Mouse (Mus musculus) cerebellum, adult 9-11 months (tissue): ENCODE results near the gene Tmem184a.

Experiments
- DNase-seq: peaks from one replicate; pipeline ENCODE4 v3.0.0; 2022

The Tmem184a gene

DNA sequence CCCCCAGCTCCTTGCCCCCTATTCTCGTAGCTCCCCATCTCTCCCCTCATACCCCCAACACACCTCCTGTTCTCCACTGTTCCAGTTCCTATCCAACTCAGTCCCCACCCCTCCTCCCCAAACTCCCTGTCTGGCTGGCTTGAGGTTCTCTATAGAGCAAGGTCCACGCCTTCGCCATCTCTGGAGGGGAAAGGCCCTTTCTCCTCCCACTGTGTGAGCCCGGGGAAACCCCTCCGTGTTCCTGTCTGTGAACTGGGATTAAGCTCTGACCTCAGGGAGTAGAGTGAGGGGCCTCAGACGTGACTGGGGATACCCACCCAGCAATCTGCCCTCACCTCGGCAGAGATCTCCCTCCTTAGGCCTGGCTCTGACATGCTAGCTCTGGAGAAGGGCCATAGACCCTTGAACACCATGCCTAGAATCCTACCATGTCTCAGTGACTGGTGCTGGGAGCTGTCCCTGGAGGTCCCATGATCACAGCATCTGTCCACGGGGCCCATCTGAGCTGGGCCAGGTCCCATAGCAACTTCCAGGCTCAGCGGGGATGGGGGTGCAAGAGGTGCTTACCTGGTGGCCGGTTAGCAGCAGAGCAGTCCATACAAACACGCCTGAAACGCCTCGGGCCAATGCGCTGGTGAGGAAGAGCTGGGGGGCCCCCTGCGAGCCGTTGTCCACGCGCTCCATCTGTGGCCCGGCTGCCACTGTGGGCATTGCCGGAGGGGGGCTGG, 7.2 kb downstream of the Tmem184a start:
- no peak for DNase-seq

DNA sequence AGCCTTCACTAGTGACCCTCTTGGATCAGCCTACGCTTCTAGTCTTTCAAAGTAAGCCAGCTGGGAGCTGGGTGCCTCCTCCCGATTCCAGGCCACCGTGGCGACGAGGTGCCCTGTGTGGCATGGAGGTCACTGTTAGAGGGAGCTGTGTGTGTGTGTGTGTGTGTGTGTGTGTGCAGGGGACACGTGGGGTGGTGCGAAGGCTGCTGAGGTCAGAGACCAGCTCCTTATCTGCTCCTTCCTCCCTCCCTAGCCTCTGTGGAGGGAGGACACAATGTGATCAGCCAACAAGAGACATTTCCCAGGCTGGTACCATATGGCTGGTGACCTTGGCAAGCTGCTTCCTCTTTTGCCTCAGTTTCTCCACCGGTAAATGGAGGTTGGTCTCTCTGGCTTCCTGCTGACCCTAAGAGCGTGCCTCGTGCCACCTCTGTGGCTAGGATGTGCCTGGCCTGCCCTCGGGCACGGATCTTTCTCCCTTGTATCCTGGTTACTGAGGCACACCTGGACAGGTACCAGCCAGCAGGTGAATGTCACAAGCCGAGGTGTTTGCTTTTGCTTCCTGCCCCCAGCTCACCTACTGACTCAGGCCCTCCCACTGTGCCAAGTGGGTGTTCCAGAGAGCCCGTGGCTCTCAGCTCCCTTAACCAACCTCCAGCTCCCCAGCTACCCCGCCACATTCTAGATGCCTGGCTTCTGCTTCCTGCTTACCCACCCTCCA, 7.9 kb downstream of the Tmem184a start:
- DNase-seq: no peak

DNA sequence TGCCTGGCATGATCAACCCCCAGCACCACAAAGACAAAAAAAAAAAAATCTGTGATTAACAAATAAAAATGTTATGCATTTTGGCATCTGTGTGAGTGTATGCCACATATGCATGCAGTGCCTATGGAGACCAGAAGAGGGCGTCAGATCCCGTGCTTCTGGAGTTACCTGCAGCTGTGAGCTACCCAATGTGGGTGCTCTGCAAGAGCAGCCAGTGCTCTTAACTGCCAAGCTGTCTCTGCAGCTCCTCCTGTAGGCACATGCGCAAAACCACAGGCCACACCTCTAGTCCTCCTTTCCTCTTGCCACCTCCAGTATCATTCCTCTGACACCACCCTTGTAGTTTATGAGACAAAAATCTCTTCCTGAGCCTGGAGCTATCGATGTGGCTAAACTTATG, 10.3 kb downstream of the Tmem184a start:
- DNase-seq: no peak

DNA sequence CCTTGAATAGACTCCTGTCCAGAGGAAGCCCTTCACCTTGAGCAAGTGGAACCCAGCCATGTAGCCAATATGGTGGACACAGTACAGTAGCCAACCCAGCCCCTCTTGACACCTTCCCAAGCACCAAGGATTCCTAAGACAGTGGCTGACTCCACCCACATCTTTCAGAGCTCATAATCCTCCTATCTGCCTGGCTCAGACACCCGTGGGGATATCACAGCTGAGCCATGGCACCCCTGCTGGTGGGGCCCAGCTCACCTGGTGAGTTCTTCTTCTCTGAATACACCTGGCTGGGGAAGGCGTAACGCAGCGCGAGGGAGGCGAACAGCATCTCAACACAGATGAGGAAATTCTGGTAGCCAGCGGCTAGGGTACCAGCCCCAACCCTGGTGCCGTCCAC, 13.8 kb downstream of the Tmem184a start:
- DNase-seq: no peak

DNA sequence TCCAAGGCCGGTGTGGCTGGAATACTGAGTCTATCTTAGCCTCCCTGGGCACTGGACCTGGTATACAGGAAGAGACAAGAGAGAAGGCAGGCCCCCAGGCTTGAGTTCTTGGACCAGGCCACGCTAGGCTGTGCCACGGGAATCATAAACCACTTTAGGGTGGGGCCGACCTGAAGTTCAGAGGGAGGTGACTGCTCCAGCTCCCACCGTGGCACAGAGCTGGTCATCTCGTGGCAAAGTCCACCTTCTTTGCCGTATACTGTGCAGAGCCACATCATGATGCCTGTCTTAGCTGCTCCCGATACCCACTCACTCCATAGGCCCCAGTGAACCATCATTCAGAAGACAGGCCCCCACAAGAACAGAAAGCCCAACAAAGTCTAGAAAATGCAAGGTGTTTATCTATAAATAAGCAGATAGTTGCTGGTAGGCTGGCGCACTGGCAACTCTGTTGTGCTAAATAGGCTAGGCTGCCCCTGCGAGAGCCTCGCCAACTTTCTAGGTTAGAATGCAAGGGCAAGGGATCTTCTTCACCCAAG, 15.1 kb downstream of the Tmem184a start:
- no peak for DNase-seq

DNA sequence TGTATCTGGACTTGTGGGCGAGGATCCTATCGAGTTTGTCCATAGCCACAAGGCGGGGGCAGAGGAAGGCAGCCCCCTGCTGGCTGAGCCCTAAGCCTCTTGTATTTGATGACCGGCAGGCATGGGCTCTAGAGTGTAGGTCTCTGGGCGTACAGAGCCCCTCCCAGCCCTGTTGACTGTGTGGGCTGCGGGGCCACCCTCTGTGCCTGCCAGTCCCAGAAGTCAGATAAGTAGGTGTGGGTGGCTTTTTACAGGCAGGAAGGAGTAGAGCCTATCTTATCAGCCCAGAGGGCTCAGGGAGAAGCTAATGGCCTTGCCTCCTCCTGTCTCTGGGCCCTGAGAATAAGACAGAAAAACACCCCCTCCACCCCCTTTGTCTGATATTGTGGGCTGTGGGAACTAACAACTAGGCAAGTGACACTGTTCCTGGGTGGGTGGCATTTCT, 15.6 kb downstream of the Tmem184a start:
- DNase-seq: no peak

DNA sequence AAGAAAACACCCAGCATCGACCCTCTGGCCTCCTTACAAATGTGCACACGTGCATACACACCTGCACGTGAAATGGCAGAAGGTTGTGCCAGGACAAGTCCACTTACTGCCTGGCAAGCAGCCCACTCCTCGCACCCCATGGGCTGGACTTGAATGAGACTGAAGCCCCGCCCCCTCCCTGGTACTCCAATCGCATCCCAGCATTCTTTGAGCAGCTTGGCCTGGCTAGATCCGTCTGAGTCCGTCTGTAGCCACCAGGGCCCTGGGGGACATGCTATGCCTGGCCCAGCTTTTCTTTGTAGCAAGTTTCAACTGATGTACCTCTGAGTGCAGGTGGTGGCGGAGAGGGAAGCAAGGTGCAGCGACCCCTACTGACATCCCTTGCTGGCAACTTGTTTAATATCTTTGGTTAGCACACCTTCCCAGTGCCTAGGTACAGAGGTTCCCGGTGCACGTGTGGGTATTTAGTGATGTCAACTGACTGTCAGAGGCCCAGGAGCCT, 16.1 kb downstream of the Tmem184a start:
- DNase-seq: no peak

DNA sequence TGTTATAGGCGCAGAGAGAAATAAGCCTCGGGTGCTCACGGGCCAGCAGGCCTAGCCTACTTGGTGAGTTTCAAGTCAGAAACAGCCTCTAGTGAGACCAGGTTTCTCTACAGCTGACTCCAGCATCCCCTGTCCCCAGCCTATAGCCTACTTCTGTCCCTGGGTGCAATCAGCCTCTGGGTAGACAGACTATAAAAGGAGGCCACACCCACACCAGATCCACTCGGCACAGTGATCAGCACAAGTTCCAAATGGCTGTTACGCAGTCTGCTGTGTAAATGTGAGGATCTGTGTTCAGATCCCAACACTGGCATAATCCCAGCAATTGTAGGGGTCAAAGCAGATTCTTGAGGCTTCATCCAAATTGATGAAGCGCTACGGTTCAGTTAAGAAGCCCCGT, 16.6 kb downstream of the Tmem184a start:
- no peak for DNase-seq

DNA sequence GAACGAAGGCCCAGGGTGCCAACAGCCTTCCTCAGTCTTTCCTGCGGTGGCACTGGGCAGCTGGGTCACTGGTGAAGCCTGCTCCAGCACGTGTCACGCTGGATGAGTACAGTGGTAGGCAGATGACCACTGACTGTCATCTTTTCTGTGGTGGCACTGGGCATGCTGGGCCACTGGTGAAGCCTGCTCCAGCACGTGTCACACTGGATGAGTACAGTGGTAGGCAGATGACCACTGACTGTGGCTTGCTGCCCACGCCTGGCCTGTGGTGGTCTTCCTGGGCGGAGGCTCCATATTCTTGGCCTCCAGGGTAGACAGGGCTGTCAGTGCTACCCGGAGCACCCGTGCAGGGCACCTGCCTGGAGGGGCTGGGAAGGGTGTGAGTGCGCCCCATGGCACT, 17.8 kb downstream of the Tmem184a start:
- no peak for DNase-seq

DNA sequence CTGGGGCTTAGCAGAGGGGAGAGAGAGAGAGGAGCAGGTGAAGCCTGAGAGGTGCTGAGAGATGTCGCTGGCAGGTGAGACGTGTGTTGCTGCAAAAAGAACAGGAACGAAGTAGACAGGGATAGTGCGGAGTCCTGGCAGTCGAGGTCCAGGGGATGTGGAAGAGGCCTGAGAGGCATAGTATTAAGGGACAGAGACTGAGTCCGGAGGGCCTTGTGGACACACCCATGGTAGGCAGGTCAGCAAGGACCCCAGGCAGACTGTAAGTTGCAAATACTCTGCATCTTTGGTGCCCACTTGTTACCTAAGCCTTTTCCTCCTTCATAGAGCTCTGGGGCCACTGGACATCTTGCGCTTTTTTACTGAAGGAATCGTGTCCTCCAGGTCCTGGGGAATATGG, 18.5 kb downstream of the Tmem184a start:
- DNase-seq: no peak

DNA sequence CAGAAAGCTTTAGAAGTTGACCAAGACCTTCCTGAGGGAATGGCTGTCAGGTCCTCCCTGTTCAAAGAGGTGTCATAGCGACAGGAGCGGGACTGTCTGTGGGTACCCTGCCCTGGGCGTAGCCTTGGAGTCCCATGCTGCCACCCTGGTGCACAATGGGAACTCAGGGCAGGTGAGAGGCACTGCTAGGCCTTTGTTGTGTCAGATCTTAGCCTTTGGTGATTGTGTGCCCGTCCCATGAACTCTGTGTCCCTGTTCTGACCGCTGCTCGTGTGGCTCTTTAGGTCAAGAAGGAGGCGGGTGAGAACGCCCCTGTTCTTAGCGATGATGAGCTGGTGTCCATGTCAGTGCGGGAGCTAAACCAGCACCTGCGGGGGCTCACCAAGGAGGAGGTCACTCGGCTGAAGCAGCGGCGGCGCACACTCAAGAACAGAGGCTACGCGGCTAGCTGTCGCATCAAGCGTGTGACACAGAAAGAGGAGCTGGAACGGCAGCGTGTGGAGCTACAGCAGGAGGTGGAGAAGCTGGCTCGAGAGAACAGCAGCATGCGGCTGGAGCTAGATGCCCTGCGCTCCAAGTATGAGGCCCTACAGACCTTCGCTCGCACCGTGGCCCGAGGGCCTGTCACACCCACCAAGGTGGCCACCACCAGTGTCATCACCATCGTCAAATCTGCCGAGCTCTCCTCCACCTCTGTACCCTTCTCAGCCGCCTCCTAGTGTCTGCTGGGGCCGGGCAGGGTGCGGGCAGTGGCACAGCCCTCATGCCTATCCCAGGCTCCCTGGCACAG, 19.7 kb downstream of the Tmem184a start:
- DNase-seq: no peak

DNA sequence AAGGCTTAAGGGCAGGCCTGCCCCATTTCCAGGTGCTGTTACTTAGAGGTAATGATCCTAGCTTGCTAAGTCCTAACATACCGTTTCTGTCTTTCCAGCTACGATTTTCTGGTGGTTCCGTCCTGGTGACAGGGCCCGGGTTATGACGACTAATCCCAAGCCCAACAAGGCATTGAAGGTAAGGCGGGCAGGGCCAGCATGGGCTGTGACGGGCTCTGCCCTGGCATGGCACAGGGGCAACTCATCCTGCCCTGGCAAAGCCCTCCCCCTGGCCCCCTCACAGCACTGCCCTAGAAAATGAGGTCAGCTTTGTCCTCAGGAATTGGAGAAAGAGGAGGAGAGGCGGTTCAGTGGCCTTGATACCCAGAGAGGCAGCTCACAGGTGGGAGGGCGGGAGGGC, 20.7 kb downstream of the Tmem184a start:
- DNase-seq: no peak

DNA sequence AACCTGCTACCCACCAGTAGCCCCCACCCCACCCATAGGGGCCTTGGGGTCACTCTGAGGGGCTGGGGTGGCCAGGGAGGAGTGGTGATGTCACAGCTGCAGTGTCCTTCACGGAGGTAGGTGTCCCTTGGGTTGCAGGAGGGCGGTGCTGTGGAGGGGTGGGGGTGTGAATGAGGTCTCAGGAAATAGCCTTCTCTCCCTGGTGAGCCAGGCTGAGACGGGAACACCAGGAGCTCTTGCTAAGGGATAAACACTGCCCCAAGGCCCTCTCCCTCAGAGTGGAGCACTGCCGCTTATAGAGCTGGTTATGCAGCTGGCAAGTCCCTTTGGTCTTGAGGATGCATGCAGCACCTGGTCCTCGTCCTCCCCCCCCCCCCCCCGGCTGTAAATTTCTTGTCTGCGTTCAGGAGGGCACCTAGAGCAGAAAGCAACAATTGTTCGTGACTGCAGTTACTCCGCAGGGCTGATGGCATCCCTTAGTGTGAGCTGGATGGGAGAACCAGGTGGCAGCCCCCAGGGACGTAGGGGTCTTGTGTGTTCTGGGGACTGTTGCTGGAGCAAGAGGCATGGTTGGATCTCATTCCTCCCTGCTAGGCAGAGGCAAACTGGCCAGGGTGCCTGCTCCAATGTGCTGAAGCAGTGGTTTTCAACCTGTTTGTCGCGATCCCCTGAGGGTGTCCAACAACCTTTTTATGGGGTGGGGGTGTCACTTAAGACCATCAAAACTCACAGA, 21.4 kb downstream of the Tmem184a start:
- DNase-seq: no peak

DNA sequence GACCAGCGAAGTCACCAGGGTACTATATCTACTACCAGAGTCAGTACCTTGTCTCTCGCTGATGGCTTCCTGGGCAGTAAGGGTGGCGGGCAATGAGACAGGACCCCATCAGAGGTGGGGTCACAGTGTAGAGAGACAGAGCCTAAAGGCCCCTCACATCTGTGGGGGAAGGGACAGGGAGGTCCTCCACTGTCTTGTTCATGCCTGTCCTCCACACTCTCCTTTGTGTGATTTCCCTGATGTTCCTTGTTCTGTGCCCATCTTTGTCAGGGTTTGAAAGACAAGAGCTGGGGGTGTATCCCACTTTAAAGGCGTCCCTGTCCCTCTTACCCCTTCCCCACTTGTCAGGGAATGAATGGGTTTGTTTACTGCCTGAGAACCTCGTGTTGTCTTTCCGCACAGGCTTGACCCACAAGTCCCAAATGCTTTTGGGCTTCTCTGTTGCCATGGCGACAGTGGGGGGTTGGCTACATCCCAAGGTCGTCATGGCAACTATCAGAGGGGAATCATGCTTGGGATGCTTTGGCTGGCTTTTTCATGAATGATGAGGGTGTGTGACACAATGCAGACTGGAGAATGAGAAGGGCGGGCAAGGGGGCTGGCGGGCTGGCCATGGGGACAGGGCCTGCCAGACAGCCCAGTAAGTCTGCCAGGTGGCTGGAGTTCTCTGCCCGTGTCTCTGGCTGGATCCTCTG, 22.1 kb downstream of the Tmem184a start:
- peak; percentile 52 for DNase-seq

DNA sequence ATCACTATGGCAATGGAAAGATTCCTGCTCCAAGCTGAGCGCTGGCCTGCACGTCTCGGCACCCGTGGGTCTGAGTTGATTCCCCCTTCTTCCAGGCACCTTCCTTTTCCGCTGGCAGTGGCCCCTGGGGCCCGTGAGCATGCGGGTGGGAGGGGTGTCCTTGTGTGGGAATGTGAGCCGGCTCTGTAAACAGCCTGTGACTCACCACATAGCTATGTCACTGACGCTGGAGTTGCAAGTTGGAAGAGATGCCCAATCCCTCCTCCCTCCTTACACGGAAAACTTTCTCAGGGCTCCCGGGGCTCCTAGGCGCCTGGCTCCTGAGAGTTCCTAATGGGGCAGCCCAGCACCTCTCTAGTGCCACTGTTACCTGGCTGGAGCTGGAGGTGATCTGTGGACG, 22.8 kb downstream of the Tmem184a start:
- DNase-seq: no peak

DNA sequence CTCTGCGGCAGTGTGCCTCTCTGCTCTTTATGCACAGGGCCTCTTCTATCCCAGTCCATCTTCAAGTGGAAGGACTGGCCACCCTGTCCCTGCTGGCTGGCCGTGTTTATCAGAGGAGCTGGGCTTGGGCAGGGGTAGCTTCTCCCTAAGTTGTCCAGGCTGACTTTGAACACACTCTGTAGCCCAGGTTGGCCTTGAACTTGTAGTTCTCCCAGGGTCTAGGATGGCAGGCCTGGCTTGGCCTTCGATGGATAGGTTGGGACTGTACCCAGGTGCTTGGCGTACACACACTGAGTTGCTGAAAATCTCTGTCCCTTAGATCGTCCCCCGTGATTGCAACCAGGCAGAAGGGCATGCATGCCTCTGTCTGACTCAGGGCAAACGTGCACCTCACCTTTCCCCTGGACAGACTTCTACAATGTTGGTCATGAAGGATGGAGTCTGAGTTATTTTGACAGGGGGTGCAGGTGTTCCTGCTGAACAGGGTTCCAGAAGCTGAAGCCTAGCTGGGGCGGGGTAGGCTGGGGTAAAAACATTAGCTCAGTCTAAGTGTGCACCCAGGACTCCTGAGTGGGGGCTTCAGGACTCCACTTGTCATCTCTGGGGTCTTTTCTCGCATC, 23.6 kb downstream of the Tmem184a start:
- no peak for DNase-seq

DNA sequence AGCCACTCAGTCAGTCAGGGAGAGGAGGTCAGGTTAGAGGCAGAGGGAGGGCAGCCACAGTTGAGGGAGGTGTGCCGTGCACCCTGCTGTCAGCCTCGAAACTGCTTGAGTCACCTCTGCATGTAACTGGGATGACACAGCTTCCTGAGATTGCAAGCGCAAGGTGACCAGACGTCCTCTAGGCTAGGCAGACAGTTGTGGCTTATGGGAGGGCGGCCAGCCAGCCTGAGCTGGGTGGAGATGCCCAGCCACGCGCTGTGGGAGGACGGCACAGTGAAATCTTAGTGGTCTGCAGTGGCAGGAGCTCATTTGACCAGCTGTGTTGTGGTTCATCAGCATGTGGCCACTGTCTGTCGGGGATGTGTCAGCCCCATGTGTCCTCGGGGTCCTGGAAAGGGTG, 24.8 kb downstream of the Tmem184a start:
- DNase-seq: no peak

DNA sequence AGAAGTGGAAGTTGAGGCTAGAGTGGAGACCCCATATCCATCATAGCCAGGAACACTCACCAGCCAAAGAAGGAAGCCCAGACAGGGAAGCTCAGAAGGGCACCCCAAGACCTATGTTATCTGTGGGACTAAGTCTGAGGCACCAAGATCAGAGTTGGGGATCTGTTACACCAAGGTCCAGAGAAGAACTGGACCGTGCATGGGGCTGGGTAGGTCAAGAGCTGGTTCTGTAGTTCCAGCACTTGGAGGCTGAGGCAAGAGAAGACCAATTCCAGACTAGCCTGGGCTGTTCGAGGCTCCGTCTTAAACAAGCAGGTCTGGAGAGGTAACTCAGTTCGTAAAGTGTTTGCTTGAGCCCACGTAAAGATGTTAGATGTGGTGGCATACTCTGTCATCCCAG, 25.6 kb downstream of the Tmem184a start:
- no peak for DNase-seq

DNA sequence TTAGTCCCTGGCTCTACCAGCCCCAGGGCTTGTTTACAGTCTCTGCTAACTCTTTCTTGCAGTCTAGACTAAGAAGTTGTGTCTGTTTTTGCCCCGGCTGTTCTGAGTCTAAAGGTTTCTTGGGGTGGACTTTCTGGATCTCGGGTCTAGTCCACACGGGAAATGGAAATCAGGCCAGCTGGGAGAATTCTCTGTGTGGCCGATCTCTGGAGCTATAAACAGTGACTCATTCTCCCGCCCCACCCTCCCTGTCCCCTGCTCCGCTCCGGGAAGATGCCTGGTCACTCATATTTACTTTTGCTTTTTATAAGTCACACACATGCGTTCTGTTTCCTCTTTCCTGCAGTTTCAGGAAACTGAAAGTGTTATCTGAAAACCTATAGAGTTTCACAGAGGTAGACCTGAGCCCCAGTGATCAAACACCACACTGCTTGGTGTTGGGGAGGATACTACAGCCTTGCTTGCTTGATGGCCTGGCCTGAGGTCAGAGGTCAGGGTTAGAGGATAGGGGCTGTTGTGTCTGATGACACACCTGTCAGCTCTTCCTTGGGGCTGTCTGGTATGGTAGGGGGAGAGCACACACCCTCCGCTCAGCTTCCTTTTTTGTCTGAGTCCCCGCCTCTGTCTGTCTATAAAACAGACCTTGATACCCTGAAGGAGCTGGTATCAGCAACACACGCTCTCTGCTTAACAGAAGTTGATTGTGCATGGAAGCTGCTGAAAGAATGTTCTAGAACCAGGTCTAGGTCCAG, 26.2 kb downstream of the Tmem184a start:
- DNase-seq: no peak

DNA sequence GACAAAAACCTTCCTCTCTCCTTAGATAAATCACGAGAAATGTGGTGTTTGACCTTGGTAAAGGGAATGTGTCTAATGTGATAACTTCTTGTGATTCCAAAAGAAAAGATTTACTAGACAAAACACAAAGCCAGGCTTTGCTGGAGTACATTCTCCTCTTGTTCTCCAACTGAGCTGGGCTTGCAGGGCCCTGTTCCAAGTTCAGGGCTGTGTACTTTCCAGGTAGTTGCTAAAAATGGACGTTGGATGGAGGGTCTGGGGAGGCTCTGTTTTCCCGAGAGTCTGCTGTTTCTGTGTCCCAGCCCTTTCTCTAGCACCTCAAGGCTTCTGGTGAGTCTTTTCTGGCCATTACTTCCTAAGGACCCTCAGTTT, 26.8 kb downstream of the Tmem184a start:
- DNase-seq: no peak
